Mouse (Mus musculus) heart, postnatal 14 days (tissue): ENCODE measurements around the gene Cadm1. TPM values are rescaled to one million over a fixed set of nuclear protein-coding genes. Genes with fewer than 3 reads are reported as not detected.

ENCODE experiments used
- DNase-seq, 2 experiments: peaks; one replicate each; pipeline ENCODE4 v3.0.0; 2021 to 2022
- intact Hi-C: fragments of 180-260 bp; cut with DNase I; formaldehyde crosslinking; loops from one replicate; pipeline ENCODE4 v1.15.1; 2025
- total RNA-seq, 2 experiments: library from RNA; stranded (reverse); gene quantifications; 2 replicates each; pipeline ENCODE4 v1.2.3; 2021

Cadm1 gene
- total RNA-seq, 2 experiments from 2014 or later: 2.1 to 2.5 TPM

- no peak for DNase-seq
- intact Hi-C loops: no loop called here
Observed at GRCm38 (mm10) chr9:47716883-47717282, 186.9 kb downstream of the Cadm1 start.

GRCm38 (mm10) chr9:47727611-47728010, 197.6 kb downstream of the Cadm1 start:
- intact Hi-C loops: no loop called here
- no peak for DNase-seq

- DNase-seq: no peak
Observed at GRCm38 (mm10) chr9:47728852-47729251, 198.9 kb downstream of the Cadm1 start.

GRCm38 (mm10) chr9:47730247-47730646, 200.3 kb downstream of the Cadm1 start:
- DNase-seq: no peak
- intact Hi-C loops: no loop called here

More at GRCm38 (mm10) chr9:47728852-47729251, 198.9 kb downstream of the Cadm1 start:
- intact Hi-C loops: no loop called here

- intact Hi-C loops: no loop called here
- DNase-seq: peak; percentile 6 to 9
Observed at GRCm38 (mm10) chr9:47733780-47734451, 203.9 kb downstream of the Cadm1 start.

- intact Hi-C loops: no loop called here
- DNase-seq: no peak
Observed at GRCm38 (mm10) chr9:47734905-47735304, 204.9 kb downstream of the Cadm1 start.

GRCm38 (mm10) chr9:47738799-47739198, 208.8 kb downstream of the Cadm1 start:
- no peak for DNase-seq
- intact Hi-C loops: no loop called here

GRCm38 (mm10) chr9:47739276-47739675, 209.3 kb downstream of the Cadm1 start:
- DNase-seq: no peak
- intact Hi-C loops: no loop called here

- intact Hi-C loops: no loop called here
- DNase-seq: no peak
Observed at GRCm38 (mm10) chr9:47741751-47742150, 211.8 kb downstream of the Cadm1 start.

GRCm38 (mm10) chr9:47744916-47745315, 214.9 kb downstream of the Cadm1 start:
- intact Hi-C loops: no loop called here
- DNase-seq: no peak

- intact Hi-C loops: no loop called here
- DNase-seq: no peak
Observed at GRCm38 (mm10) chr9:47745716-47746115, 215.7 kb downstream of the Cadm1 start.

GRCm38 (mm10) chr9:47749160-47749559, 219.2 kb downstream of the Cadm1 start:
- DNase-seq: no peak
- intact Hi-C loops: no loop called here

GRCm38 (mm10) chr9:47752516-47752915, 222.5 kb downstream of the Cadm1 start:
- intact Hi-C loops: no loop called here
- no peak for DNase-seq

- DNase-seq: no peak
- intact Hi-C loops: no loop called here
Observed at GRCm38 (mm10) chr9:47753127-47753526, 223.2 kb downstream of the Cadm1 start.

- intact Hi-C loops: no loop called here
- DNase-seq: no peak
Observed at GRCm38 (mm10) chr9:47755119-47755518, 225.1 kb downstream of the Cadm1 start.

- intact Hi-C loops: no loop called here
- DNase-seq: no peak
Observed at GRCm38 (mm10) chr9:47757798-47758197, 227.8 kb downstream of the Cadm1 start.

- DNase-seq: no peak
- intact Hi-C loops: no loop called here
Observed at GRCm38 (mm10) chr9:47758320-47758719, 228.3 kb downstream of the Cadm1 start.

GRCm38 (mm10) chr9:47759807-47760206, 229.8 kb downstream of the Cadm1 start:
- intact Hi-C loops: no loop called here
- DNase-seq: no peak

GRCm38 (mm10) chr9:47761601-47762000, 231.6 kb downstream of the Cadm1 start:
- intact Hi-C loops: no loop called here
- DNase-seq: no peak

- DNase-seq: no peak
- intact Hi-C loops: no loop called here
Observed at GRCm38 (mm10) chr9:47762913-47763312, 232.9 kb downstream of the Cadm1 start.

GRCm38 (mm10) chr9:47764920-47765319, 234.9 kb downstream of the Cadm1 start:
- intact Hi-C loops: no loop called here
- no peak for DNase-seq

- intact Hi-C loops: no loop called here
- no peak for DNase-seq
Observed at GRCm38 (mm10) chr9:47765323-47765722, 235.3 kb downstream of the Cadm1 start.

- intact Hi-C loops: no loop called here
- DNase-seq: no peak
Observed at GRCm38 (mm10) chr9:47766342-47766741, 236.4 kb downstream of the Cadm1 start.
